Mouse (Mus musculus): ENCODE results near the gene Dnajc15.

- TF ChIP-seq POLR2A (IDR thresholded peaks at IDR 0.05; ENCODE audit: insufficient read depth, low read depth, low read length) (no peak), CTCF (IDR thresholded peaks at IDR 0.05; ENCODE audit: insufficient read depth, low read depth, low read length) (no peak)
Measured at GRCm38 (mm10) chr14:77832359-77832758, 42.6 kb downstream of the Dnajc15 start.

Measured in olfactory bulb, adult 2 months (tissue).